Mouse (Mus musculus) small intestine, adult 2 months (tissue): Measurements from ENCODE around the gene Gm43064. TPM values are rescaled to one million over a fixed set of nuclear protein-coding genes. Genes with fewer than 3 reads are reported as not detected.
"Not testable (repeated sequence)": the region's sequence is repeated elsewhere in the genome, so short reads cannot be mapped to it uniquely, and the experiment has no call there.

Source experiments
- H3K27ac ChIP-seq: fragments of 200-500 bp; 2 replicates; pipeline ENCODE4 v1.5.1; 2012; ENCODE audit warnings: low read depth, low read length, control low read depth, inconsistent platforms; ENCODE audit not compliant: insufficient read depth
- H3K27me3 ChIP-seq: fragments of 200-500 bp; 2 replicates; pipeline ENCODE4 v1.6.1; 2012; ENCODE audit warnings: mild to moderate bottlenecking, moderate library complexity, low read length, inconsistent platforms; ENCODE audit not compliant: control insufficient read depth, insufficient read depth
- H3K36me3 ChIP-seq: fragments of 200-500 bp; 2 replicates; pipeline ENCODE4 v1.6.1; 2012; ENCODE audit warnings: mild to moderate bottlenecking, low read length, control low read depth, inconsistent platforms; ENCODE audit not compliant: control insufficient read depth, insufficient read depth
- H3K4me1 ChIP-seq: fragments of 200-500 bp; 2 replicates; pipeline ENCODE4 v1.6.1; 2012; ENCODE audit warnings: low read length, inconsistent platforms, mixed read lengths; ENCODE audit not compliant: control insufficient read depth, insufficient read depth, insufficient read length
- H3K4me3 ChIP-seq: fragments of 200-500 bp; 2 replicates; pipeline ENCODE4 v1.5.1; 2012; ENCODE audit warnings: low read depth, mild to moderate bottlenecking, control low read depth, inconsistent platforms, low read length, moderate library complexity
- CTCF ChIP-seq: fragments of 200-500 bp; IDR thresholded peaks from 2 replicates; pipeline ENCODE4 v1.5.1; 2012; ENCODE audit warnings: low read depth, mild to moderate bottlenecking, control low read depth, inconsistent platforms, low read length, moderate library complexity, mixed read lengths; ENCODE audit not compliant: insufficient replicate concordance, insufficient read length; ENCODE audit errors: extremely low read depth
- POLR2A ChIP-seq: fragments of 200-500 bp; IDR thresholded peaks from 2 replicates; pipeline ENCODE4 v1.6.1; 2012; ENCODE audit warnings: low read depth, mild to moderate bottlenecking, control low read depth, inconsistent platforms, low read length, moderate library complexity
- WGBS: fragments of 180-500 bp; shearing (Covaris S2); methylation state at CpG from one replicate; pipeline ENCODE4 v1.1.7; 2018; 5-methylcytosine and 5-hydroxymethylcytosine counted together
- polyA plus RNA-seq: library from polyadenylated mRNA; depleted of rRNA; stranded (reverse); fragments of >200 nt; gene quantifications from 2 replicates; pipeline ENCODE4 v1.2.3, GENCODE M21; 2012

The Gm43064 gene
- polyA plus RNA-seq, 1 experiment: not detected

DNA sequence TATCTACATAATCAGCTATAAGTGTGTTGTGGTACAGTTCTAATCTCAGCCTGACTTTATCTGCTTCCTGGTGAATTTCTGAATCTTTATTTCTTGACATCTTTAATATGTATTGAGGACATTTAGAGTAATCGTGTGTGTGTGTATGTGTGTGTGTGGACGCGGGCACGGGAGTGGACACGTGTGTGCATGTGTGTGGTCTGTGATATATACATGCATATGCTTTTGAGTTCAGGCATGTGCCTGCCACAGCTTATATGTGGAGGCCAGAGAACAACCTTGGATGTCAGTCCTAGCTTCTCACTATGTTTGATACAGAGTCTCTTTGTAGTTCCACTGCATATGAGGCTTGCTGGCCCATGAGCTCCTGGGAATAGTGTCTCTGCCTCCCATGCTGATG, 27.1 kb downstream of the Gm43064 start:
- H3K4me3 ChIP-seq: no peak overlapping the region
- 84% methylated on average over 5 of the region's 5 CpGs for WGBS
- H3K27me3 ChIP-seq: no peaks in the 10 kb centered on the region
- TF ChIP-seq CTCF (no peak), POLR2A (no peak)
- H3K36me3 ChIP-seq: peaks cover 7% of the 10 kb centered on the region
- peaks cover 9% of the 10 kb centered on the region; the same call in 1 of the 2 replicates for H3K4me1 ChIP-seq
- no peak overlapping the region for H3K27ac ChIP-seq

DNA sequence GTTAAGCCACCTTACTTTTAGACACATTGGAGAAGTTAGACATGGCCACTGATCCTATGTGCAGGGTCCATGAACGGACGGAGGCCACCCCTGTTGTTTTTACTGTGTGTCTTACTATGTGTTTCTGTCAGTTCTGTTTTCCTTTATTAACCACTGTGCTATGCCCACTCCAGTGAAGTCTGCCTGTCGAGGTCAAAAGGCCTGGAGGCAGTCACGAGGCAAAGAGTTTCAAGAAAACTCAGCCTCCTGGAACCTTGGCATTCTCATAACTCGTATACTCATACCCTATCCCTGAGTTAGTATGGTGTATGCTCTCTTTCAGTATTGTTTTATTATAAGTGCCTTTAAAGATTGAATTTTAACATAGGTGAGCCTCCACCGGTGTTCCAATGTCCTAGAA, 30.3 kb downstream of the Gm43064 start:
- Histone ChIP-seq H3K4me3 (no peak overlapping the region), H3K36me3 (peaks cover 16% of the 10 kb centered on the region), H3K27me3 (no peaks in the 10 kb centered on the region), H3K27ac (no peak overlapping the region), H3K4me1 (peaks cover 7% of the 10 kb centered on the region; the same call in 1 of the 2 replicates)
- WGBS: 97% methylated on average over 6 of the region's 6 CpGs
- TF ChIP-seq CTCF: no peak
- TF ChIP-seq POLR2A: no peak

DNA sequence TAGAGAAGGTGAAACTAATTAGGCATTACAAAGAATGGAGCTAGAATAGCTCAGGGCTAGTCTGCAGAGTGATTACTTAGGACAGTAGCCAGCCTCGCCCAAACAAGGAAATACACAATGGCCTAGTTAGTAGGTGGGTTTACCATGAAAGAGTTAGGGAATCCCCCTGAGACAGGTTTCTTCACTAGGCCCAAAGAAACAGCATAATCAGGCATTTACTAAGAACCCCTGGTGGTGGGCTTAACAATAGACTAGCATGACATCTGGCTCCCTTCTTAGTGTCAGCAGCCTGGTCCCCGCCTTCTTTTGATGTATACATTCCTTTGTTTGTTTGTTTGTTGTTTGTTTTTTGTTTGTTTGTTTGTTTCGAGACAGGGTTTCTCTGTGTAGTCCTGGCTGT, 30.8 kb downstream of the Gm43064 start:
- not testable (repeated sequence) for H3K4me1 ChIP-seq, H3K27ac ChIP-seq, H3K27me3 ChIP-seq, H3K4me3 ChIP-seq
- H3K36me3 ChIP-seq: peaks cover 16% of the 10 kb centered on the region
- 90% methylated on average over 3 of the region's 3 CpGs for WGBS

DNA sequence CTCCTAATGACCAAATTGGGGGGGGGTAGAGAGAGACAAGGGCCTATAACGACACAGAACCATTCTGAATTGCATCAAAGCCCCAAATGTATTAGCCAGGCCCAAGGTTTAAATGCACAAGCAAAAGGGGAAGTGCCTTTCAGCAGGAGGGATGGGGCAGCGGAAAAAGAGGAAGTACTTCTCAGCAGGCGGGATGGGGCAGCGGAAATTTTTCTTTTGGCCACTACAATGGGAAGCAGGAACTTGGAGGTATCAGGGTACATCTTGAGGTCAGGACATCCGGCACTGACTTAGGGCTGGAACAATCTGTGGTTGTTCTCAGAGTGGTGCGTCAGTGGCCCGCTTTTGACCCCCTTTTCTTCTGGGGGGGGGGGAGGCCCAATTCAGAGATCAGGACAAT, 31.6 kb downstream of the Gm43064 start:
- H3K4me3 ChIP-seq, H3K4me1 ChIP-seq, H3K27me3 ChIP-seq, H3K27ac ChIP-seq: not testable (repeated sequence)
- peaks cover 18% of the 10 kb centered on the region for H3K36me3 ChIP-seq
- 95% methylated on average over 7 of the region's 7 CpGs for WGBS

DNA sequence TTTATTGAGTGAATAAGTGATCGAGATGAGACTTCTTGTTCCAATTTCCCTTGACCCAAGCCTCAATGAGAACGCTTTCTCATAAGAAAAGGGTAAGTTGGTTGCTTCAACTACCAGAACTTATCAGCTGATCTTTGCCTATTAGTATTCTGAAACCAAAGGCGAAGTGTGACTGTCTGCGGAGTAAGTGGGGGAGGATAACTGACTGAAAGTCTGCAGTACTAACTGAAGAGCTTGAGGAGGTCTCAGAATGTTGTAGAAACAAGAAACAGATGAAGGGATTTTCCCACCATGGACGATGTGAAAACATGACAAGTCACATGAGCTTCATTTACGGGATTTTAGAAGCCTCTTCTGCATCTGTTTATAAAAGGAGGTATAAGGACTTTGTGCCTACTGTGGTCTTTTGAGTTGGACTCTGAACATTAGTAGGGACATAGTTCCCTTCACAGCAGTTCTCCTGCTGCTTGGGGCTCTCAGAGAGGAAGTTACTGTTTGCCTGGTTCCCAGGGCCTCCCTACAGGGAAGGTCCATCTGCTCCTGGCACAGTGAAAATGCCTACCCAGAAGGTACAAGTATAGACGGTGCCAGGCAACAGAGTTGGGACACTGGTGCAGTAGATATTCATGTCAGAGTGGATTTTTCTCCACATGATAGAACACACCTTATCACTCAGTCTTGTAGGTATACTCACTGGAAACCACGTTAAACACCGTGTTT, 41.4 kb downstream of the Gm43064 start:
- WGBS: 49% methylated on average over 9 of the region's 9 CpGs
- H3K36me3 ChIP-seq: peaks cover 4% of the 10 kb centered on the region; the same call in 1 of the 2 replicates
- TF ChIP-seq POLR2A (no peak), CTCF (no peak)
- peaks cover 2% of the 10 kb centered on the region; the same call in 1 of the 2 replicates for H3K4me1 ChIP-seq
- H3K27me3 ChIP-seq: no peaks in the 10 kb centered on the region
- H3K27ac ChIP-seq: peak overlapping the region; percentile 36
- no peak overlapping the region for H3K4me3 ChIP-seq

DNA sequence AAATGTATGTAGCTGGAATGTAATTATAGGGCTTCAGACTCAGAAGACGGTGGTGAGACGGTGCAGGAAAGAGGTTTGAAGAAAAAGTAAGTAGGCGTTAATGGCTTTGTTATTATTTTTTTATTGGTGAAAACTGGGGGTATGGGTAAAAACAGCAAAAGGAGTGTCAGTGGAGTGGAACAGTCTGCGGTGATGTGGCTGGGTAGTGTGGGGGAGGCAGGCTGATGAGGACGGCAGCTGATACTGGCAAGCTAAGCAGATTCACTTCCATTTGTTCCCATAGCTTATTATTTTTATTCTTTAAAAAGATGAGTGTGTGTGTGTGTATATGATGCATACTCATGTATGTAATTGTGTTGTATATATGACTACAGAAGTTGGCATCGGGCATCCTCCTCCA, 42.1 kb downstream of the Gm43064 start:
- no peak overlapping the region for H3K27ac ChIP-seq
- H3K4me1 ChIP-seq: peaks cover 2% of the 10 kb centered on the region; the same call in 1 of the 2 replicates
- H3K27me3 ChIP-seq: no peaks in the 10 kb centered on the region
- TF ChIP-seq CTCF (no peak), POLR2A (no peak)
- H3K36me3 ChIP-seq: peaks cover 3% of the 10 kb centered on the region; the same call in 1 of the 2 replicates
- no peak overlapping the region for H3K4me3 ChIP-seq
- 90% methylated on average over 6 of the region's 6 CpGs for WGBS

DNA sequence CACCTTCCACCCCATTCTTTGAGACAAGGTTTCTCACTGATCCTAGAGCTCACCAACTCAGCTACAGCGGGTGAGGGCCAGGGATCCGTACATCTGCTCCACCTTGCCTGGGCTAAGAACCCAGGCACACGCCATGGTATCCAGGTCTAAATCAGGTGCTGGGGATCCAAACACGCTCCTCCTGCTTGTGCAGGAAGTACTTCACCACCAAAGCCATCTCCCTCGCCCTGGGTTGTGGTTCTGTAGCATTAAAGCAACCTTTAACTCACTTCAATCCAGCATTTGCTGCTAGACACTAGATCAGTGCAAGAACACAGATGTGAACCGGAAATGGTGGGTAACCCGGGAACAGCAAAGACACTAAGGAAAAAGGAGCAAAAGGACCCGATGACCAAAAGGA, 42.5 kb downstream of the Gm43064 start:
- 83% methylated on average over 8 of the region's 8 CpGs for WGBS
- no peak overlapping the region for H3K4me3 ChIP-seq
- H3K27me3 ChIP-seq: no peaks in the 10 kb centered on the region
- H3K36me3 ChIP-seq: 0 out of 2 replicates have a peak, but pooled peaks cover 2% of the 10 kb centered on the region
- TF ChIP-seq POLR2A: no peak
- TF ChIP-seq CTCF: no peak
- peaks cover 2% of the 10 kb centered on the region; the same call in 1 of the 2 replicates for H3K4me1 ChIP-seq
- no peak overlapping the region for H3K27ac ChIP-seq
